Mouse (Mus musculus) right cerebral cortex, adult 18-20 months (tissue): Measurements from ENCODE around the gene Sprr2d.

ENCODE experiments used
- DNase-seq: peaks from one replicate; pipeline ENCODE4 v3.0.0; 2022; ENCODE audit warnings: mixed read lengths

The Sprr2d gene

GRCm38 (mm10) chr3:92338840-92339239, at the start of gene Sprr2d:
Gene Sprr2d (plus strand): TSS chr3:92339140.
- DNase-seq: no peak

GRCm38 (mm10) chr3:92307406-92307805, 31.5 kb upstream of the Sprr2d start:
- no peak for DNase-seq

- no peak for DNase-seq
These were observed 22.6 kb upstream of the Sprr2d start, which contains the start of gene Sprr2b for GRCm38 (mm10) chr3:92316320-92316719. Gene Sprr2b (plus strand): TSS chr3:92316620.

- DNase-seq: no peak
These were observed 21.6 kb upstream of the Sprr2d start for GRCm38 (mm10) chr3:92317384-92317783.

- DNase-seq: no peak
These were observed 2.7 kb upstream of the Sprr2d start for GRCm38 (mm10) chr3:92336278-92336677.

GRCm38 (mm10) chr3:92351843-92352242, 12.9 kb downstream of the Sprr2d start, which contains the start of gene Sprr2e:
Gene Sprr2e (plus strand): TSS chr3:92352143.
- DNase-seq: no peak

- DNase-seq: no peak
These were observed 22.7 kb downstream of the Sprr2d start for GRCm38 (mm10) chr3:92361619-92362018.

- DNase-seq: no peak
These were observed 25.9 kb downstream of the Sprr2d start, which contains the start of gene Sprr2f for GRCm38 (mm10) chr3:92364887-92365286. Gene Sprr2f (plus strand): TSS chr3:92365187.

GRCm38 (mm10) chr3:92373613-92374012, 34.7 kb downstream of the Sprr2d start:
- DNase-seq: no peak

GRCm38 (mm10) chr3:92385385-92385784, 46.4 kb downstream of the Sprr2d start, which contains the start of gene Sprr2h:
Gene Sprr2h (plus strand): TSS chr3:92385685.
- DNase-seq: no peak
